Mouse (Mus musculus): ENCODE results near the gene Susd1. TPM values are rescaled to one million over a fixed set of nuclear protein-coding genes. Genes with fewer than 3 reads are reported as not detected.

Gene Susd1
- total and polyA plus RNA-seq, 3 experiments, result 49.0 to 180 (median 67.6) TPM

DNA sequence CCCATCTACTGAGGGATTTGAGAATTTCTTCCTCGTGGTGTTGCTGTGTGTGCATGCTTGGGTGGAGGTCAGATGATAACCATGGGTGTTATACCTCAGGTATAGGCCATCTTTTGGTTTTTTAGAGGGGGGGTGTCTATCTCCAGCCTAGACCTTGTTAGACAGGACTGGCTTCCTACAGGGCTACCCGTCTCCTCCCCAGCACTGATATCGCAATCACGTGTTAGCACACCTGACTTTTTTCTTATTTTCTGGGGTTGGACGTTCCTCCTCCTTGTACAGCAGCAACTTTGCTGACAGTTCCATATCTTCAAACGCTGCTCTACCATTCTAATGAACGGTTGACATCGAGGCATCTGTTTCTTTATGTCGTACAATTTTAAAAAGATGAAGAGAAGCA lies 160.5 kb downstream of the Susd1 start:
- Histone ChIP-seq H3K27ac (ENCODE audit: control insufficient read depth, low read depth, low read length) (peak overlapping the region; percentile 72), H3K27me3 (ENCODE audit: control insufficient read depth in 1 of 2, insufficient read depth in 2 of 2, low read length in 2 of 2) (no peaks in the 10 kb centered on the region), H3K9me3 (replicated peaks; ENCODE audit: insufficient read depth, low read length) (no peaks in the 10 kb centered on the region), H3K79me2 (ENCODE audit: control insufficient read depth, insufficient read depth, low read length, poor library complexity) (no peaks in the 10 kb centered on the region), H3K36me3 (ENCODE audit: control insufficient read depth in 1 of 2, insufficient read depth in 2 of 2, low read length in 2 of 2) (peaks cover 0 to 51% of the 10 kb centered on the region in 2 experiments; a peak in 2 of 4 replicates), H3K4me1 (ENCODE audit: control insufficient read depth in 1 of 2, insufficient read depth in 2 of 2, low read length in 2 of 2) (peaks cover 39 to 54% of the 10 kb centered on the region in 2 experiments), H3K9ac (ENCODE audit: control insufficient read depth, low read depth, low read length, poor library complexity, severe bottlenecking) (peak overlapping the region; percentile 42), H3K4me3 (ENCODE audit: control insufficient read depth in 1 of 2, insufficient read depth in 1 of 2, low read depth in 2 of 2, low read length in 2 of 2) (peak overlapping the region; percentile 9 to 15; a peak in 3 of 4 replicates)
- TF ChIP-seq USF2 (IDR thresholded peaks at IDR 0.05; ENCODE audit: borderline replicate concordance in 1 of 2, insufficient read depth in 1 of 2, low read depth in 1 of 2, low read length in 2 of 2), result peak in 1 of 2 experiments; percentile 50; a peak in 1 of 4 replicates
- peak; percentile 53 for TF ChIP-seq MAX (IDR thresholded peaks at IDR 0.05; ENCODE audit: low read length)
- peak; percentile 48 for TF ChIP-seq TCF12 (IDR thresholded peaks at IDR 0.05; ENCODE audit: low read depth, low read length)
- TF ChIP-seq MXI1 (IDR thresholded peaks at IDR 0.05; ENCODE audit: low read depth, low read length), result no peak; the same call in 1 of the 2 replicates
- TF ChIP-seq RAD21 (IDR thresholded peaks at IDR 0.05; ENCODE audit: low read depth, low read length), result no peak
- TF ChIP-seq BHLHE40 (IDR thresholded peaks at IDR 0.05; ENCODE audit: borderline replicate concordance, low read depth, low read length), result peak; percentile 6; the same call in 1 of the 2 replicates
- no peak for TF ChIP-seq NRF1 (IDR thresholded peaks at IDR 0.05; ENCODE audit: insufficient read depth, low read depth, low read length, poor library complexity, severe bottlenecking)
- TF ChIP-seq POLR2AphosphoS5 (IDR thresholded peaks at IDR 0.05; ENCODE audit: borderline replicate concordance, low read depth, low read length), result no peak
- no peak for TF ChIP-seq MAFK (IDR thresholded peaks at IDR 0.05; ENCODE audit: borderline replicate concordance, low read depth, low read length)
- peak; percentile 83 for TF ChIP-seq USF1 (IDR thresholded peaks at IDR 0.05; ENCODE audit: low read depth, low read length)
- DNase-seq (ENCODE audit: low read depth, low spot score), result no peak

DNA sequence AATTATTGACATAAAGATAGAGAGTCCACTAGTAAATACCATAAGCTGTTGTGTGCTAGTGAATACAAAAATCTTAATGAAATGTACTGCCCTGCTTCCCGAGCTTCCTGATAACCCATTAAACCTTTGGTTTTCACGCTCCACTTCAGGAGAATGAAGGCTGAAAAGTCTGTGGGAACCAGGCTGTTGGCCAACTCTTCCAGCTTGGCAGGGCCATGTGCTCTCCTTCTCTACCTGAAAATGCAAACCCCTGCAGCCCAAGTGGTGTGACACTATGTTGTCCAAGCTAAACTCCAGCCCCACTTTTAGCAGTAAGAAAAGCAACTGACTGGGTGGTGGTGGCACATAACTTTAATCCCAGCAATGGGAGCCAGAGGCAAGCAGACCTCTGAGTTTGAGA lies 162.5 kb downstream of the Susd1 start:
- H3K79me2 ChIP-seq (ENCODE audit: control insufficient read depth, insufficient read depth, low read length, poor library complexity), result no peaks in the 10 kb centered on the region
- TF ChIP-seq BHLHE40 (IDR thresholded peaks at IDR 0.05; ENCODE audit: borderline replicate concordance, low read depth, low read length) (no peak), TCF12 (IDR thresholded peaks at IDR 0.05; ENCODE audit: low read depth, low read length) (no peak), GATA1 (IDR thresholded peaks at IDR 0.05; ENCODE audit: low read depth, low read length) (no peak), ELF1 (IDR thresholded peaks at IDR 0.05; ENCODE audit: low read depth, low read length) (no peak), SMC3 (IDR thresholded peaks at IDR 0.05; ENCODE audit: low read depth, low read length) (0 out of 2 replicates have a peak, but pooled peaks have one; percentile 1), RAD21 (IDR thresholded peaks at IDR 0.05; ENCODE audit: low read depth, low read length) (no peak)
- peak overlapping the region in 1 of 2 experiments; percentile 8; a peak in 1 of 4 replicates for H3K4me3 ChIP-seq (ENCODE audit: control insufficient read depth in 1 of 2, insufficient read depth in 1 of 2, low read depth in 2 of 2, low read length in 2 of 2)
- H3K27me3 ChIP-seq (ENCODE audit: control insufficient read depth in 1 of 2, insufficient read depth in 2 of 2, low read length in 2 of 2), result no peaks in the 10 kb centered on the region
- H3K27ac ChIP-seq (ENCODE audit: control insufficient read depth, low read depth, low read length), result peak overlapping the region; percentile 92
- no peaks in the 10 kb centered on the region for H3K9me3 ChIP-seq (replicated peaks; ENCODE audit: insufficient read depth, low read length)
- peaks cover 0 to 47% of the 10 kb centered on the region in 2 experiments; a peak in 2 of 4 replicates for H3K36me3 ChIP-seq (ENCODE audit: control insufficient read depth in 1 of 2, insufficient read depth in 2 of 2, low read length in 2 of 2)
- peak overlapping the region; percentile 42 for H3K9ac ChIP-seq (ENCODE audit: control insufficient read depth, low read depth, low read length, poor library complexity, severe bottlenecking)
- DNase-seq (ENCODE audit: low read depth, low spot score), result no peak
- H3K4me1 ChIP-seq (ENCODE audit: control insufficient read depth in 1 of 2, insufficient read depth in 2 of 2, low read length in 2 of 2), result peaks cover 37 to 44% of the 10 kb centered on the region in 2 experiments

Measured in MEL (cell line).